Mouse (Mus musculus) left cerebral cortex, postnatal 4 days (tissue): ENCODE measurements around the gene Rasa1. TPM values are rescaled to one million over a fixed set of nuclear protein-coding genes. Genes with fewer than 3 reads are reported as not detected.

Experiments used
- total RNA-seq, 2 experiments: library from RNA; stranded (reverse); gene quantifications; 2 replicates each; pipeline ENCODE4 v1.2.3; 2021

Gene Rasa1
- total RNA-seq, 2 experiments from 2014 or later = 94.3 to 99.6 TPM

Other genes starting within 250 kb of the Rasa1 start
- gene Ccnh, start 99.7 kb downstream of the Rasa1 start, total RNA-seq = 10 to 100 TPM; 46.1 to 49.0 TPM